Mouse (Mus musculus): ENCODE measurements around the gene Pigz. TPM values are rescaled to one million over a fixed set of nuclear protein-coding genes. Genes with fewer than 3 reads are reported as not detected.
A peak's percentile ranks its signal among the peaks of the same experiment; 100 is the strongest.

Pigz gene
- polyA plus RNA-seq, 1 experiment from 2014 or later = 2.4 TPM

DNA sequence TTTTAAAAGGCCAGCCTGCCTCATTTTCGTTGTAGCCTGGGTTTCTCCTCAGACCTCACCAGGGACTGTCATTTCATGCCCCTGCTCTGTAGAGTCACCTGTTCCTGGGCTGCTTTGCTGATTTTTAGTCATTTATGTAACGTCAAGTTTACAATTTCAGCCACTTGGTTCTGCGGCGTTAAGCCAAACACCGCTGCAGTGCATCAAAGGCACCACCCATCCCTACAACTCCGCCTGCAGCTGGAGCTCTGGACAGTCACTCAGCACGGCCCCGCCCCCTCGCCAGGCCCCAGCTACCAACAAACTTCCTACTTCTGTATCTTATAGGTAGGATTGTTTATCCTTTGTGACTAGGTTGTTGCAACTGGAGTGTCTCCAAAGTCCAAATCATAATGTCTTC is 26.8 kb upstream of the Pigz start:
- H3K4me3 ChIP-seq = no peak overlapping the region
- H3K27ac ChIP-seq = no peak overlapping the region
- no peaks in the 10 kb centered on the region for H3K36me3 ChIP-seq (ENCODE audit: poor library complexity, severe bottlenecking)
- H3K27me3 ChIP-seq = no peaks in the 10 kb centered on the region
- no peak for ATAC-seq
- WGBS = 18% methylated on average over 9 of the region's 9 CpGs
- H3K4me1 ChIP-seq = 0 out of 2 replicates have a peak, but pooled peaks cover 13% of the 10 kb centered on the region
- no peak overlapping the region for H3K9ac ChIP-seq
- H3K9me3 ChIP-seq (replicated peaks) = no peaks in the 10 kb centered on the region
- H3K4me2 ChIP-seq = peak overlapping the region; percentile 38

DNA sequence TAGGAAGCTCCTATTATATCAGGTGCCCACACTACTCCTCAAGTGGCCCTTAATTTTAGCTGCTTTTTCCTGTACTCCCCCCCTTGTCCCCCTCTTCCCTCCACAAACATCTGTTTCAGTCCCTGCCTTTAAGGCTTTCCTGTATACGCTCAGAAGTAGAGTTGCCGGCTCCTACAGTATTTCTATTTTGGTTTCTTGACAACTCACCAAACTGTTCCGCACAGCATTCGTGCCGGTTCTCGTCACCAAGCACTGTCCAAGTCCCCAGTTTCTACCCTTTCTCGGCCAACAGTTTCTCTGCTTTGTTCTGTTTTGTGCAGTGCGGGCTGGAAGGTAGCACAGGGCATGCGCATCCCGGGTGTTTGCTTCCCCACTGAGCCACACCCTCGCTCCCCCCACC is 24.7 kb upstream of the Pigz start:
- Histone ChIP-seq H3K9me3 (replicated peaks) (no peaks in the 10 kb centered on the region), H3K4me3 (no peak overlapping the region), H3K4me2 (no peak overlapping the region), H3K27ac (no peak overlapping the region), H3K9ac (no peak overlapping the region), H3K4me1 (0 out of 2 replicates have a peak, but pooled peaks cover 13% of the 10 kb centered on the region), H3K27me3 (no peaks in the 10 kb centered on the region), H3K36me3 (ENCODE audit: poor library complexity, severe bottlenecking) (no peaks in the 10 kb centered on the region)
- WGBS = 65% methylated on average over 11 of the region's 11 CpGs
- ATAC-seq = no peak

DNA sequence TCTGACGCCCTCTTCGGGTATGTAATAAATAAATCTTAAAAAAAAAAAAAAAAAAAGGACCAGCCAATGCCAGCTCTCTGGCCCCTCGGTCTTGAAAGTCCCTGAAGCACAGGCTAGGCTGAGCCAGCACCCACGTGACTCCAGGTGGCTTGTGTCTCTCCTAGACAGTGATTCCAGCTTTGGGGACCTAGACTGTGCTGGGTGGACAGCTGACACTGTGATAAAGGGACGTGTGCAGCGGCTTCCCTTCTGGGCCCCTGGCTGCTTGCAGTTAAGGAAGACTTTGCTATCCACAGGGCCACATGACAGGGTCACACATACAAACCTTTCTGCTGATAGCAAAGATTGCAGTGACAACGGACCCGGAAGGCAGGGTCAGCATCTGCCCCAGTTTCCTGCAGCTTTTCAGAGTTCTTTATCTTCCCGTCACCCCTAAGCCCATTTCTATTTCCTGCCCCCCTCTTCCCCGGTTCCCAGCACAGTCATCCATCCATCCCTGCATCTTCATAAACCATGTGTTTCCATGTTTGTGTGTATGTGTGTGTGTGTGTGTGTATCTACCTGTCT is 23.3 kb upstream of the Pigz start:
- no peak overlapping the region for H3K4me3 ChIP-seq
- no peaks in the 10 kb centered on the region for H3K27me3 ChIP-seq
- H3K36me3 ChIP-seq (ENCODE audit: poor library complexity, severe bottlenecking) = no peaks in the 10 kb centered on the region
- no peaks in the 10 kb centered on the region for H3K9me3 ChIP-seq (replicated peaks)
- H3K27ac ChIP-seq = no peak overlapping the region
- 0 out of 2 replicates have a peak, but pooled peaks cover 13% of the 10 kb centered on the region for H3K4me1 ChIP-seq
- WGBS = 81% methylated on average over 10 of the region's 10 CpGs
- no peak overlapping the region for H3K9ac ChIP-seq
- H3K4me2 ChIP-seq = no peak overlapping the region
- no peak for ATAC-seq

DNA sequence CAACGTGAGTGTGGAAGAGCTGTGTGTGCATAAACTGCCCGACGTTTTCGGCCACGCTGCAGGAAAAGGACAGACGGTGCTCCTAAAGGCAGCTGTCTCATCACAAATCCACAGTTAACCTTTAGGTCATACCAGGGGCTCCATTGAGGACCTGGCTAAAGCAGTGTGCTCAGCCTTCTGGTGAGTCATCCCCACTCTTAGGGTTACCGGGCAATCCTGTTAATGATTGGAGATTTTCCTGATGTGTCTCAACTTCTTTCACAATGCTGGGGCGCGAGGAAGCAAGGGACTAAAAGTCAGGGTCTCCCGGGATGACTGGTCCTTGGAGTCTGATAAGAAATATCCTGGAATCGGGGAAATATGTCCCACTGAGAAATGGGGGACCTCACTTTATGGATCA is 15.9 kb upstream of the Pigz start:
- Histone ChIP-seq H3K36me3 (ENCODE audit: poor library complexity, severe bottlenecking) (no peaks in the 10 kb centered on the region), H3K27me3 (no peaks in the 10 kb centered on the region)
- 83% methylated on average over 11 of the region's 11 CpGs for WGBS

DNA sequence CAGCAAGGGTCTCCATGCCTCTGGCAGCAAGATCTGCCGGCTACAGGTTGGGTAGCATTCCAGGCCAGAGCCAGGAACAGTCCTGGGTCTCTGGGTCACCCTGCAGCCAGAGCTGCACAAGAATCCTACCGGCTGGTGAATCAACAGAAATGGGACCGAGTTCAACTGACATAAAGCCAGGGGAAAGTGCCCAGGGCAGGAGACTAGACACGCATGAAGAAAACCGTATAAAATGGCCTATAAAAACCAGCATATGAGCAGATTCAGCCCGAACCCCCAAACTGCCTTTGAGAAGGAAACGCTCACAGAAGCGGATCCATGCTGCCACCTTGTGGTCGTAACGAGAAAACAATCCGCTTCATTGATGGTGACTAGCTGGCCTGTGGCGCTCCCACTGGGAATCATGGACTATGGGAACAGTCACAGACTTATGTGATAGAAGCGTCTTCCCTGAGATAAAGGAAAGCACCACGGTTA is 15.4 kb upstream of the Pigz start:
- Histone ChIP-seq H3K9me3 (replicated peaks) (no peaks in the 10 kb centered on the region), H3K4me1 (no peaks in the 10 kb centered on the region), H3K27me3 (no peaks in the 10 kb centered on the region), H3K4me2 (peak overlapping the region; percentile 23; the same call in 1 of the 2 replicates), H3K27ac (no peak overlapping the region), H3K36me3 (ENCODE audit: poor library complexity, severe bottlenecking) (no peaks in the 10 kb centered on the region), H3K9ac (no peak overlapping the region), H3K4me3 (no peak overlapping the region)
- ATAC-seq = peak; percentile 72
- WGBS = 6% methylated on average over 14 of the region's 14 CpGs

More for the DNA sequence above, 15.9 kb upstream of the Pigz start:
- H3K4me2 ChIP-seq = no peak overlapping the region
- H3K4me1 ChIP-seq = no peaks in the 10 kb centered on the region
- no peak overlapping the region for H3K27ac ChIP-seq
- ATAC-seq = no peak
- no peak overlapping the region for H3K9ac ChIP-seq
- H3K4me3 ChIP-seq = no peak overlapping the region
- no peaks in the 10 kb centered on the region for H3K9me3 ChIP-seq (replicated peaks)

DNA sequence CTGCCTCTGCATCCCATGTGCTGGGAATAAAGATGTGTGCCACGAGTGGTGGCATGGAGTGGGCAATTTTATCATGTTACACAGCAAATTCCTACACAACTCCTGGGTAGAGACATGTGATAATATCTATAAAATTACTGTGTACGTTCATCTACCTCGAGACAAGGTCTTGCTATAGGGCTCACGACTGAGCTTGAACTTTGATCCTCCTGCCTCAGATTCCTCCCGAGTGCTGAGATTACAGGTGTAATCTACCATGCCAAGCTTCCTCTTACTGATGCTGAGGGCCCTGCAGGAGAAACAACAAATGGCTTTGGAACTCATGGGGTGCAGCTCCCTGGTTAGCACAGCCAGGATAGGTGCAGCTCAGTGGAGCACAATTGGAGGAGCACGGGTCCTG is 9.3 kb upstream of the Pigz start:
- Histone ChIP-seq H3K36me3 (ENCODE audit: poor library complexity, severe bottlenecking) (no peaks in the 10 kb centered on the region), H3K4me1 (no peaks in the 10 kb centered on the region), H3K27me3 (no peaks in the 10 kb centered on the region), H3K4me3 (no peak overlapping the region), H3K4me2 (no peak overlapping the region), H3K27ac (no peak overlapping the region), H3K9ac (no peak overlapping the region), H3K9me3 (replicated peaks) (no peaks in the 10 kb centered on the region)
- WGBS = 83% methylated on average over 6 of the region's 6 CpGs
- ATAC-seq = no peak

DNA sequence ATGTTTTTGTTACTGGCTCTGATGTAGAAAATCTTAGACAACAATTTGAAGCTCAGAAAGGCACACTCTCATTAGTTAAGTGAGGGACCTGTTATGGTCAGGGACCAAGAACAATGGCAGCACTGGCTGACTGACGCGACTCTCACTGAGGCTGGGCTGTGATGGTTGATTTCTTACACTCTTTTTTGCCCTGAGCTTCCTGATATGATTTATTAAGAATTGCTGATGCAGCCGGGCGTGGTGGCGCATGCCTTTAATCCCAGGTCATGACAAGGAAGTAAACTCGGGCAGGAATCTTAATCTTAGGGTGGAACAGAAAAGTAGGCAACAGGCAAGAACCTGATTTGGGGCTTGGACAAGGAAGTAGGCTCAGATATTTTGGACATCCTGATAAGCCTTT is 7.6 kb upstream of the Pigz start:
- Histone ChIP-seq H3K4me2 (no peak overlapping the region), H3K9ac (no peak overlapping the region), H3K36me3 (ENCODE audit: poor library complexity, severe bottlenecking) (no peaks in the 10 kb centered on the region), H3K4me1 (no peaks in the 10 kb centered on the region), H3K27me3 (peaks cover 7% of the 10 kb centered on the region; the same call in 1 of the 2 replicates), H3K4me3 (no peak overlapping the region), H3K27ac (no peak overlapping the region), H3K9me3 (replicated peaks) (no peaks in the 10 kb centered on the region)
- WGBS = 77% methylated on average over 6 of the region's 6 CpGs
- ATAC-seq = no peak

DNA sequence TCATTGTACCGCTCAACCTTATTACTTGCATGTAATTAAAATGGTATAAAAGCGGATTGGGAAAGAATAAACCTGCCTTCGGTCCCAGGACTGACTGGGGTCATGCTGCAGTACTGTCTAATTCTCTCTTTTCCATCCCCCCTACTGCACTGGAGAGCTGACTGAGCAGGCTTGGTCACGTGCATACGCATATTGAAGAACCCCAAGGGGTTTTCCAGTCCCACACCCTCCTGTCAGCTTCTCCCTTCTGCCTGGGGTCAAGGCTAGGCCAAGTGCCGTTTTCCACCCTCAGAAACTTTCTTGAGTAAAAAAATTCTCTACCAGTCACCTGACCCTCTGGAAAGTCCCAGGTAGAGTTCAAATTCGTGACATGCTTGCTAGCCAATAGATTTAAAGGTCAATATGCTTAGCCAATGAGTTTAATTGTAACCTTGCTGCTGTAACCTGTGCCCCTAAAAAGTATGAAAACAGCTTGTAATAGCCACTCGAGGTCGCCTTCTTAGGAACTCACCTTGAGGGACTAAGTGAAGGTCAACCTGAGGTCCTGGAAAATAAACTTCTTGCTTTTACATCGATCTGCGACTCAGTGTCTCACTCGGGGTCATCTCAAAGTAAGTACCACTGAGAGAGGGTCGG is 7.0 kb upstream of the Pigz start:
- ATAC-seq = no peak
- peaks cover 10% of the 10 kb centered on the region; the same call in 1 of the 2 replicates for H3K27me3 ChIP-seq
- no peak overlapping the region for H3K9ac ChIP-seq
- no peak overlapping the region for H3K4me3 ChIP-seq
- no peaks in the 10 kb centered on the region for H3K4me1 ChIP-seq
- no peaks in the 10 kb centered on the region for H3K36me3 ChIP-seq (ENCODE audit: poor library complexity, severe bottlenecking)
- no peak overlapping the region for H3K4me2 ChIP-seq
- no peak overlapping the region for H3K27ac ChIP-seq
- no peaks in the 10 kb centered on the region for H3K9me3 ChIP-seq (replicated peaks)
- 89% methylated on average over 13 of the region's 13 CpGs for WGBS

DNA sequence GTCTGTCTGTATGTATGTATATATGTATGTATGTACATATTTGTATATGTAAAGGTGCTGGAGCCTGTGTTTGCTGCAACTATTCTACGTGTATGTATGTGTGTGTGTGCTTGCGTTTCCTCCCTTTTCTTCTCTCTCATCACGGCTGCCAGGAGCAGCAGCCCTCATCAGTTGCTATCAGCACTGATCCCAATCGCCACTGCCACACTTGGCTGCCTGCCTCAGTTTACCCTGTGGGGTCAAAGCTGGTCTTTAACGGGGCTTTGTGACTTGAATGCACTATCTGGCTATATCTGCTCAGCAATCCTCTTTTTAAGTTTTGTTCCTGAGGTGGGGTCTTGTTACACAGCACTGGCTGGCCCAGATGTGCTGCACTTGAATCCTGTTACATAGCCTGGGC is 6.2 kb upstream of the Pigz start:
- Histone ChIP-seq H3K36me3 (ENCODE audit: poor library complexity, severe bottlenecking) (no peaks in the 10 kb centered on the region), H3K27me3 (peaks cover 10% of the 10 kb centered on the region; the same call in 1 of the 2 replicates), H3K9ac (no peak overlapping the region), H3K4me1 (peaks cover 5% of the 10 kb centered on the region; the same call in 1 of the 2 replicates), H3K4me2 (no peak overlapping the region), H3K4me3 (no peak overlapping the region), H3K27ac (no peak overlapping the region), H3K9me3 (replicated peaks) (no peaks in the 10 kb centered on the region)
- WGBS = 90% methylated on average over 5 of the region's 5 CpGs
- no peak for ATAC-seq

DNA sequence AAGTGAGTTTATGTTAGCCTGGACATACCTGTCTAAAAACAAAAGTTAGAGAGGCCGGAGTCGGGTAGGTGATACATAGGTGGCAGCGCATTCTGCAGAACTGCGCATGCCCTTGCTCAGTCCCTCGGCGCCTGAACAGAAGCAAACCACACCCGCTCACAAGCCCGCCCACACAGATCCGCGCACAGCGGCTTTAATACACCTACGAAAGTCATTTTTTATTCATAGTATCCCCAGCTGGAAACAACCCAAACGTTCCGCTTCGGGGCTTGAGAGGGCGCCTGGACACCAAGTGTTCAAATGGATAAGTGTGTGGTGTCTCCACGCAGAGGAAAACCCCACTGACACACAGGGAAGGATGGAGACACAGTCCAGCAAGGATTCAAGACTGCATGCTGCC is 2.3 kb upstream of the Pigz start:
- H3K36me3 ChIP-seq (ENCODE audit: poor library complexity, severe bottlenecking) = no peaks in the 10 kb centered on the region
- ATAC-seq = no peak
- no peak overlapping the region for H3K9ac ChIP-seq
- 64% methylated on average over 17 of the region's 17 CpGs for WGBS
- H3K4me1 ChIP-seq = peaks cover 33% of the 10 kb centered on the region
- H3K4me2 ChIP-seq = no peak overlapping the region
- H3K9me3 ChIP-seq (replicated peaks) = no peaks in the 10 kb centered on the region
- H3K4me3 ChIP-seq = no peak overlapping the region
- peaks cover 38% of the 10 kb centered on the region for H3K27me3 ChIP-seq
- H3K27ac ChIP-seq = no peak overlapping the region

DNA sequence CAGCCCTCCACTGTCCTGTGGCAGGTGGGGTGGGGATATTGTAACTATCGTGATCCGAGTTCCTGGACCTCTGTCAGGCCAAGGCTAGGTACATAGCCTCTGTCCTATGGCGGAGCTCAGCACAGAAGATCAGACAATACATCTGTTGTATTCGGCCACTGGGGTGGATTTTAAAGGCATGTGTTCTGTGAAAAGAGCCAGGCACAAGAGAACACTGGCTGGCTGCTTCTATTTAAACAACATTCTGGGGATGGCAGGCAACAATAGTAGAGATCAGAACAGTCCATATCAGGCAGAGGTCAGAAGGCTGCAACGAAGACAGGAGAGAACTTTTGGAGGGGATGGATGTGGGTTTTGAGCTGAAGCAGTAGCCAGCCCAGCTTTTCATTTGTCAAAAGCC is 1.4 kb upstream of the Pigz start:
- ATAC-seq = peak; percentile 1; the same call in 1 of the 2 replicates
- Histone ChIP-seq H3K27me3 (peaks cover 44% of the 10 kb centered on the region), H3K27ac (peak overlapping the region; percentile 92; the same call in 1 of the 2 replicates), H3K9ac (0 out of 2 replicates have a peak overlapping the region, but pooled peaks have one; percentile 31), H3K4me2 (peak overlapping the region; percentile 77; the same call in 1 of the 2 replicates), H3K36me3 (ENCODE audit: poor library complexity, severe bottlenecking) (no peaks in the 10 kb centered on the region), H3K4me3 (0 out of 2 replicates have a peak overlapping the region, but pooled peaks have one; percentile 49), H3K9me3 (replicated peaks) (no peaks in the 10 kb centered on the region), H3K4me1 (peaks cover 33% of the 10 kb centered on the region)
- WGBS = 17% methylated on average over 5 of the region's 5 CpGs

DNA sequence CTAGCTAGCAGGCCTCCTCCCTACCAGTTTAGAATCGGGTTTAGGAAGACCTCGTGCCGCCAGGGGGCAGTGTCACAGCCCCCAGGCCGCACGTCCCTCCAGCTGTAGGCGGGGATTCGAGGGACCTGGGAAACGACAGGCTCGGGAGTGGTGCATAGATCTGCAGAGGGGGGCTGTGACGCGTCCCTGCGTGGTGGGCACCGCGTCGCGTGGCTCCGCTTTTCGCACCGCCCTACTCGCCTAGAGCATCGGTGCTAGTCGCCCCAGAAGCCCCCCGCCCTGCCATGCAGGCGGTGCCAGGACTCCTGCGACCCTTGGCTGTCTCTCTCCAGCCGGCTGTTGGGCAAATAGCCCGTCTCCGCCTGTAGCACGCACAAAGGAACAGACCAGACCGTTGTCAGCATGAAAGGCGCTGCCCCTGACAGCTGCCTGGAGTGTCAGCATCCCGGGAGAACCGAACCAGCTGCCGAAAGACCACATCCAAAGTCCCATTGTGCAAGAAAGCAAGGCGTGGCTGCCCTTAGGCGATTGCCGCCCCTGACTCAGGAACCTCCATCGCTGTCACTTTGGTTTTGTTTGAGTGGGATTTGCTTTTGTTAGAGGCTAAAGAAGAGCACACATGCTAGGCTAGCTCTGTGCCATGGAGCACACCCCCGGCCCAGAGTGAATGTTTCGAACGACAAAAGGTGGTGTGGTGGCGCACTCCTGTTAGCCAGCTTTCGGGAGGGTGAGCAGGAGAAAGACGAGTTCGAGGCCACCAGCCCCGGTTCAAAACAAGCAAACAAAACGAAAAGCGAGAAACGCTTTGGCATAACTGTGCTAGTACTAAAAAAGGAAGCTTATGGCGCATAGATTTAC is 582 bp upstream of the Pigz start:
- peak; percentile 98 for ATAC-seq
- Histone ChIP-seq H3K4me1 (peaks cover 33% of the 10 kb centered on the region), H3K4me2 (peak overlapping the region; percentile 77), H3K27ac (peak overlapping the region; percentile 92), H3K36me3 (ENCODE audit: poor library complexity, severe bottlenecking) (no peaks in the 10 kb centered on the region), H3K4me3 (peak overlapping the region; percentile 49), H3K9ac (peak overlapping the region; percentile 73), H3K9me3 (replicated peaks) (no peaks in the 10 kb centered on the region), H3K27me3 (peaks cover 44% of the 10 kb centered on the region)
- WGBS = under 1% methylated on average over 50 of the region's 50 CpGs

All from forebrain, embryonic 13.5 days (tissue).